Mouse (Mus musculus) heart, embryonic 12.5 days (tissue): ENCODE results near the gene Dvl2. TPM values are rescaled to one million over a fixed set of nuclear protein-coding genes. Genes with fewer than 3 reads are reported as not detected.
"Not testable (repeated sequence)": the region's sequence is repeated elsewhere in the genome, so short reads cannot be mapped to it uniquely, and the experiment has no call there.

Experiments
- ATAC-seq: fragments of 200-750 bp; cut with Nextera tagmentation; 2 replicates; pipeline ENCODE4 v1.8.0; 2017; ENCODE audit warnings: moderate TSS enrichment, moderate library complexity; ENCODE audit not compliant: insufficient number of reproducible peaks, low FRiP score
- H3K27ac ChIP-seq: fragments of 300-500 bp; sonication (generic); 2 replicates; pipeline ENCODE4 v1.5.1; 2016; ENCODE audit warnings: mild to moderate bottlenecking, moderate library complexity; ENCODE audit not compliant: poor library complexity, severe bottlenecking
- H3K27me3 ChIP-seq: fragments of 300-500 bp; sonication (generic); replicated peaks from 2 replicates; pipeline ENCODE4 v1.6.1; 2016; ENCODE audit warnings: mild to moderate bottlenecking, moderate library complexity
- H3K36me3 ChIP-seq: fragments of 300-500 bp; sonication (generic); 2 replicates; pipeline ENCODE4 v1.6.1; 2016; ENCODE audit warnings: mild to moderate bottlenecking, moderate library complexity
- H3K4me1 ChIP-seq: fragments of 300-500 bp; sonication (generic); replicated peaks from 2 replicates; pipeline ENCODE4 v1.6.1; 2016; ENCODE audit warnings: mild to moderate bottlenecking
- H3K4me2 ChIP-seq: fragments of 300-500 bp; sonication (generic); 2 replicates; pipeline ENCODE4 v1.6.1; 2016; ENCODE audit warnings: mild to moderate bottlenecking, moderate library complexity
- H3K4me3 ChIP-seq: fragments of 300-500 bp; sonication (generic); 2 replicates; pipeline ENCODE4 v1.5.1; 2016; ENCODE audit warnings: mild to moderate bottlenecking
- H3K9ac ChIP-seq: fragments of 300-500 bp; sonication (generic); 2 replicates; pipeline ENCODE4 v1.6.1; 2016; ENCODE audit warnings: mild to moderate bottlenecking, moderate library complexity
- H3K9me3 ChIP-seq: fragments of 300-500 bp; sonication (generic); replicated peaks from 2 replicates; pipeline ENCODE4 v1.6.1; 2016; ENCODE audit warnings: mild to moderate bottlenecking, moderate library complexity
- WGBS: fragments of 180-500 bp; shearing (Covaris S2); methylation state at CpG from one replicate; pipeline ENCODE4 v1.1.7; 2016; 5-methylcytosine and 5-hydroxymethylcytosine counted together
- polyA plus RNA-seq: library from polyadenylated mRNA; unstranded; fragments of >200 nt; fragmentation: Nextera tagmentation; extraction: Ambion mirVana; gene quantifications from 2 replicates; pipeline ENCODE4 v1.2.1, GENCODE M21; 2016

Dvl2 gene
- polyA plus RNA-seq = 25.8 and 26.1 TPM in 2 replicates

- under 1% methylated on average over 47 of the region's 48 CpGs for whole genome bisulfite sequencing
- Histone ChIP-seq H3K4me2 (peak within 1 kb of the TSS; percentile 85), H3K27me3 (no peaks in the 10 kb centered on the region), H3K36me3 (peaks cover 36% of the 10 kb centered on the region), H3K4me3 (peak within 1 kb of the TSS; percentile 74), H3K27ac (peak within 1 kb of the TSS; percentile 96), H3K9ac (peak within 1 kb of the TSS; percentile 91), H3K9me3 (no peaks in the 10 kb centered on the region), H3K4me1 (peaks cover 49% of the 10 kb centered on the region)
- peak; percentile 78 for ATAC-seq
Observed at GRCm38 (mm10) chr11:70000396-70000898, at the start of gene Dvl2. Dvl2 (plus strand) TSS chr11:70000595.

- ATAC-seq = no peak
- no peak overlapping the region for H3K9ac ChIP-seq
- 38% methylated on average over 4 of the region's 4 CpGs for WGBS
Observed at GRCm38 (mm10) chr11:69950807-69951459, 49.5 kb upstream of the Dvl2 start.

GRCm38 (mm10) chr11:69952274-69952673, 48.1 kb upstream of the Dvl2 start:
- Histone ChIP-seq H3K27ac (no peak overlapping the region), H3K4me3 (no peak overlapping the region), H3K4me2 (no peak overlapping the region), H3K27me3 (peaks cover 4% of the 10 kb centered on the region; the same call in 1 of the 2 replicates), H3K9me3 (no peaks in the 10 kb centered on the region), H3K36me3 (no peaks in the 10 kb centered on the region), H3K9ac (no peak overlapping the region), H3K4me1 (peaks cover 21% of the 10 kb centered on the region)
- ATAC-seq = no peak
- WGBS = 34% methylated on average over 1 of the region's 1 CpGs

More at GRCm38 (mm10) chr11:69950807-69951459, 49.5 kb upstream of the Dvl2 start:
- peaks cover 34% of the 10 kb centered on the region for H3K4me1 ChIP-seq
- no peak overlapping the region for H3K4me2 ChIP-seq
- no peak overlapping the region for H3K27ac ChIP-seq
- 0 out of 2 replicates have a peak, but pooled peaks cover 3% of the 10 kb centered on the region for H3K36me3 ChIP-seq
- H3K27me3 ChIP-seq = peaks cover 4% of the 10 kb centered on the region
- no peaks in the 10 kb centered on the region for H3K9me3 ChIP-seq
- H3K4me3 ChIP-seq = no peak overlapping the region

- 31% methylated on average over 11 of the region's 11 CpGs for WGBS
- H3K4me3 ChIP-seq = no peak overlapping the region
- H3K36me3 ChIP-seq = no peaks in the 10 kb centered on the region
- no peak overlapping the region for H3K4me2 ChIP-seq
- H3K4me1 ChIP-seq = peaks cover 16% of the 10 kb centered on the region
- no peak for ATAC-seq
- peaks cover 9% of the 10 kb centered on the region; the same call in 1 of the 2 replicates for H3K27me3 ChIP-seq
- no peak overlapping the region for H3K27ac ChIP-seq
- no peak overlapping the region for H3K9ac ChIP-seq
- no peaks in the 10 kb centered on the region for H3K9me3 ChIP-seq
Observed at GRCm38 (mm10) chr11:69953267-69953915, 47.0 kb upstream of the Dvl2 start.

GRCm38 (mm10) chr11:69955618-69956017, 44.8 kb upstream of the Dvl2 start:
- H3K9me3 ChIP-seq, H3K4me1 ChIP-seq, H3K36me3 ChIP-seq, H3K4me3 ChIP-seq, H3K4me2 ChIP-seq, H3K27me3 ChIP-seq, ATAC-seq, H3K9ac ChIP-seq, H3K27ac ChIP-seq: not testable (repeated sequence)
- WGBS = 65% methylated on average over 4 of the region's 4 CpGs

- 61% methylated on average over 1 of the region's 1 CpGs for WGBS
- H3K9ac ChIP-seq = no peak overlapping the region
- H3K4me1 ChIP-seq = peaks cover 9% of the 10 kb centered on the region; the same call in 1 of the 2 replicates
- H3K36me3 ChIP-seq = no peaks in the 10 kb centered on the region
- H3K27ac ChIP-seq = no peak overlapping the region
- H3K4me3 ChIP-seq = no peak overlapping the region
- no peak overlapping the region for H3K4me2 ChIP-seq
- no peak for ATAC-seq
- H3K27me3 ChIP-seq = peaks cover 9% of the 10 kb centered on the region
- H3K9me3 ChIP-seq = no peaks in the 10 kb centered on the region
Observed at GRCm38 (mm10) chr11:69956218-69956617, 44.2 kb upstream of the Dvl2 start.

- Histone ChIP-seq H3K27me3 (peaks cover 50% of the 10 kb centered on the region), H3K4me1 (peaks cover 4% of the 10 kb centered on the region), H3K27ac (no peak overlapping the region), H3K4me2 (no peak overlapping the region), H3K4me3 (no peak overlapping the region), H3K9ac (no peak overlapping the region), H3K36me3 (no peaks in the 10 kb centered on the region), H3K9me3 (no peaks in the 10 kb centered on the region)
- WGBS = 27% methylated on average over 5 of the region's 5 CpGs
- ATAC-seq = no peak
Observed at GRCm38 (mm10) chr11:69960616-69961015, 39.8 kb upstream of the Dvl2 start.

GRCm38 (mm10) chr11:69961841-69962240, 38.6 kb upstream of the Dvl2 start:
- no peak overlapping the region for H3K27ac ChIP-seq
- ATAC-seq = no peak
- peaks cover 16% of the 10 kb centered on the region for H3K4me1 ChIP-seq
- no peak overlapping the region for H3K4me3 ChIP-seq
- WGBS = 43% methylated on average over 5 of the region's 5 CpGs
- no peak overlapping the region for H3K4me2 ChIP-seq
- H3K9me3 ChIP-seq = no peaks in the 10 kb centered on the region
- H3K36me3 ChIP-seq = no peaks in the 10 kb centered on the region
- no peak overlapping the region for H3K9ac ChIP-seq
- peaks cover 59% of the 10 kb centered on the region for H3K27me3 ChIP-seq

- H3K4me2 ChIP-seq = peak within 1 kb of the TSS; percentile 76
- peaks cover 21% of the 10 kb centered on the region for H3K36me3 ChIP-seq
- no peak within 1 kb of the TSS for H3K27ac ChIP-seq
- H3K9me3 ChIP-seq = no peaks in the 10 kb centered on the region
- no peak within 1 kb of the TSS for H3K9ac ChIP-seq
- peaks cover 68% of the 10 kb centered on the region for H3K27me3 ChIP-seq
- H3K4me3 ChIP-seq = peak within 1 kb of the TSS; percentile 49
- WGBS = 10% methylated on average over 24 of the region's 24 CpGs
- no peak for ATAC-seq
- H3K4me1 ChIP-seq = peaks cover 18% of the 10 kb centered on the region
Observed at GRCm38 (mm10) chr11:69964650-69965270, 35.6 kb upstream of the Dvl2 start, which contains the start of gene Cldn7. Cldn7 (plus strand) TSS chr11:69964779.

- H3K9ac ChIP-seq = peak overlapping the region; percentile 64; the same call in 1 of the 2 replicates
- H3K27ac ChIP-seq = no peak overlapping the region
- no peak for ATAC-seq
- H3K4me2 ChIP-seq = peak overlapping the region; percentile 76
- peaks cover 27% of the 10 kb centered on the region for H3K36me3 ChIP-seq
- H3K4me3 ChIP-seq = peak overlapping the region; percentile 49
- 3% methylated on average over 49 of the region's 49 CpGs for WGBS
- peaks cover 18% of the 10 kb centered on the region for H3K4me1 ChIP-seq
- no peaks in the 10 kb centered on the region for H3K9me3 ChIP-seq
- peaks cover 68% of the 10 kb centered on the region for H3K27me3 ChIP-seq
Observed at GRCm38 (mm10) chr11:69965271-69966005, 35.0 kb upstream of the Dvl2 start.
